Mouse (Mus musculus): ENCODE measurements around the gene Erbb2. TPM values are rescaled to one million over a fixed set of nuclear protein-coding genes. Genes with fewer than 3 reads are reported as not detected.

The Erbb2 gene
- polyA plus RNA-seq, 1 experiment, result 1.5 TPM

- Histone ChIP-seq H3K27me3 (ENCODE audit: control insufficient read depth, insufficient read depth, low read length) (no peaks in the 10 kb centered on the region), H3K4me3 (ENCODE audit: control insufficient read depth, low read depth, low read length) (no peak overlapping the region), H3K27ac (ENCODE audit: control insufficient read depth, insufficient read depth, low read depth, low read length) (no peak overlapping the region), H3K4me1 (ENCODE audit: control insufficient read depth, insufficient read depth, low read length) (no peaks in the 10 kb centered on the region), H3K36me3 (ENCODE audit: control insufficient read depth, insufficient read depth, low read length) (no peaks in the 10 kb centered on the region)
- no peak for TF ChIP-seq CTCF (IDR thresholded peaks at IDR 0.05; ENCODE audit: control insufficient read depth, insufficient read depth, insufficient replicate concordance, low read depth, low read length)
- TF ChIP-seq POLR2A (IDR thresholded peaks at IDR 0.05; ENCODE audit: control insufficient read depth, low read depth, low read length), result no peak
Observed at GRCm38 (mm10) chr11:98477011-98477701, 64.9 kb downstream of the Erbb2 start.

GRCm38 (mm10) chr11:98479026-98479939, 67.0 kb downstream of the Erbb2 start:
- no peaks in the 10 kb centered on the region for H3K4me1 ChIP-seq (ENCODE audit: control insufficient read depth, insufficient read depth, low read length)
- no peaks in the 10 kb centered on the region for H3K36me3 ChIP-seq (ENCODE audit: control insufficient read depth, insufficient read depth, low read length)
- TF ChIP-seq CTCF (IDR thresholded peaks at IDR 0.05; ENCODE audit: control insufficient read depth, insufficient read depth, insufficient replicate concordance, low read depth, low read length), result no peak
- no peak for TF ChIP-seq POLR2A (IDR thresholded peaks at IDR 0.05; ENCODE audit: control insufficient read depth, low read depth, low read length)
- no peak overlapping the region for H3K4me3 ChIP-seq (ENCODE audit: control insufficient read depth, low read depth, low read length)
- H3K27me3 ChIP-seq (ENCODE audit: control insufficient read depth, insufficient read depth, low read length), result no peaks in the 10 kb centered on the region
- no peak overlapping the region for H3K27ac ChIP-seq (ENCODE audit: control insufficient read depth, insufficient read depth, low read depth, low read length)

- TF ChIP-seq POLR2A (IDR thresholded peaks at IDR 0.05; ENCODE audit: control insufficient read depth, low read depth, low read length), result no peak
- TF ChIP-seq CTCF (IDR thresholded peaks at IDR 0.05; ENCODE audit: control insufficient read depth, insufficient read depth, insufficient replicate concordance, low read depth, low read length), result no peak
- Histone ChIP-seq H3K36me3 (ENCODE audit: control insufficient read depth, insufficient read depth, low read length) (no peaks in the 10 kb centered on the region), H3K27me3 (ENCODE audit: control insufficient read depth, insufficient read depth, low read length) (no peaks in the 10 kb centered on the region), H3K27ac (ENCODE audit: control insufficient read depth, insufficient read depth, low read depth, low read length) (no peak overlapping the region), H3K4me1 (ENCODE audit: control insufficient read depth, insufficient read depth, low read length) (no peaks in the 10 kb centered on the region), H3K4me3 (ENCODE audit: control insufficient read depth, low read depth, low read length) (no peak overlapping the region)
Observed at GRCm38 (mm10) chr11:98479940-98480497, 67.7 kb downstream of the Erbb2 start.

GRCm38 (mm10) chr11:98481231-98481630, 69.0 kb downstream of the Erbb2 start:
- no peaks in the 10 kb centered on the region for H3K4me1 ChIP-seq (ENCODE audit: control insufficient read depth, insufficient read depth, low read length)
- no peak overlapping the region for H3K4me3 ChIP-seq (ENCODE audit: control insufficient read depth, low read depth, low read length)
- H3K36me3 ChIP-seq (ENCODE audit: control insufficient read depth, insufficient read depth, low read length), result no peaks in the 10 kb centered on the region
- no peak overlapping the region for H3K27ac ChIP-seq (ENCODE audit: control insufficient read depth, insufficient read depth, low read depth, low read length)
- no peaks in the 10 kb centered on the region for H3K27me3 ChIP-seq (ENCODE audit: control insufficient read depth, insufficient read depth, low read length)
- TF ChIP-seq POLR2A (IDR thresholded peaks at IDR 0.05; ENCODE audit: control insufficient read depth, low read depth, low read length) (no peak), CTCF (IDR thresholded peaks at IDR 0.05; ENCODE audit: control insufficient read depth, insufficient read depth, insufficient replicate concordance, low read depth, low read length) (no peak)

- Histone ChIP-seq H3K27ac (ENCODE audit: control insufficient read depth, insufficient read depth, low read depth, low read length) (no peak overlapping the region), H3K27me3 (ENCODE audit: control insufficient read depth, insufficient read depth, low read length) (no peaks in the 10 kb centered on the region), H3K4me1 (ENCODE audit: control insufficient read depth, insufficient read depth, low read length) (no peaks in the 10 kb centered on the region), H3K4me3 (ENCODE audit: control insufficient read depth, low read depth, low read length) (no peak overlapping the region), H3K36me3 (ENCODE audit: control insufficient read depth, insufficient read depth, low read length) (no peaks in the 10 kb centered on the region)
- TF ChIP-seq CTCF (IDR thresholded peaks at IDR 0.05; ENCODE audit: control insufficient read depth, insufficient read depth, insufficient replicate concordance, low read depth, low read length) (no peak), POLR2A (IDR thresholded peaks at IDR 0.05; ENCODE audit: control insufficient read depth, low read depth, low read length) (no peak)
Observed at GRCm38 (mm10) chr11:98482067-98482466, 69.8 kb downstream of the Erbb2 start.

- Histone ChIP-seq H3K4me1 (ENCODE audit: control insufficient read depth, insufficient read depth, low read length) (no peaks in the 10 kb centered on the region), H3K27ac (ENCODE audit: control insufficient read depth, insufficient read depth, low read depth, low read length) (no peak overlapping the region), H3K36me3 (ENCODE audit: control insufficient read depth, insufficient read depth, low read length) (no peaks in the 10 kb centered on the region), H3K4me3 (ENCODE audit: control insufficient read depth, low read depth, low read length) (no peak overlapping the region), H3K27me3 (ENCODE audit: control insufficient read depth, insufficient read depth, low read length) (no peaks in the 10 kb centered on the region)
- TF ChIP-seq CTCF (IDR thresholded peaks at IDR 0.05; ENCODE audit: control insufficient read depth, insufficient read depth, insufficient replicate concordance, low read depth, low read length) (no peak), POLR2A (IDR thresholded peaks at IDR 0.05; ENCODE audit: control insufficient read depth, low read depth, low read length) (no peak)
Observed at GRCm38 (mm10) chr11:98485749-98486148, 73.5 kb downstream of the Erbb2 start.

Other genes starting within 250 kb of the Erbb2 start
- 41.1 and 53.7 TPM in 2 replicates for gene Med1, start 219.2 kb upstream of the Erbb2 start, polyA plus RNA-seq (2012; rRNA removed)
- 15.7 and 17.6 TPM in 2 replicates for gene Cdk12, start 209.4 kb upstream of the Erbb2 start, polyA plus RNA-seq (2012; rRNA removed)
- not detected in 2 replicates for gene Neurod2, start 82.8 kb upstream of the Erbb2 start, polyA plus RNA-seq (2012; rRNA removed)
- 0.58 and 1.1 TPM in 2 replicates for gene Ppp1r1b, start 64.1 kb upstream of the Erbb2 start, polyA plus RNA-seq (2012; rRNA removed)
- gene Stard3, start 54.1 kb upstream of the Erbb2 start, polyA plus RNA-seq (2012; rRNA removed), result 24.3 and 26.9 TPM in 2 replicates
- gene Tcap, start 28.7 kb upstream of the Erbb2 start, polyA plus RNA-seq (2012; rRNA removed), result 0.19 TPM in 1 of 2 replicates, not detected in the other
- 0.35 and 4.7 TPM in 2 replicates for gene Pnmt, start 26.0 kb upstream of the Erbb2 start, polyA plus RNA-seq (2012; rRNA removed)
- 4.9 and 6.1 TPM in 2 replicates for gene Pgap3, start 12.0 kb upstream of the Erbb2 start, polyA plus RNA-seq (2012; rRNA removed)
- 53.1 and 68.0 TPM in 2 replicates for gene Mien1, start 26.5 kb downstream of the Erbb2 start, polyA plus RNA-seq (2012; rRNA removed)
- gene Grb7, start 33.9 kb downstream of the Erbb2 start, polyA plus RNA-seq (2012; rRNA removed), result 2.4 and 3.1 TPM in 2 replicates
- 0.10 TPM in 2 replicates for gene Ikzf3, start 133.6 kb downstream of the Erbb2 start, polyA plus RNA-seq (2012; rRNA removed)
- 274 and 283 TPM in 2 replicates for gene Zpbp2, start 138.6 kb downstream of the Erbb2 start, polyA plus RNA-seq (2012; rRNA removed)
- 96.2 and 111 TPM in 2 replicates for gene Ormdl3, start 174.9 kb downstream of the Erbb2 start, polyA plus RNA-seq (2012; rRNA removed)
- not detected in 2 replicates for gene Lrrc3c, start 185.8 kb downstream of the Erbb2 start, polyA plus RNA-seq (2012; rRNA removed)
- gene Gm12355, start 213.2 kb downstream of the Erbb2 start, polyA plus RNA-seq (2012; rRNA removed), result 0.11 and 0.16 TPM in 2 replicates
- gene Gsdma3, start 213.9 kb downstream of the Erbb2 start, polyA plus RNA-seq (2012; rRNA removed), result 0.20 TPM in 2 replicates
- gene Gsdma2, start 234.3 kb downstream of the Erbb2 start, polyA plus RNA-seq (2012; rRNA removed), result 0.28 and 0.42 TPM in 2 replicates